24 mouse cellular contexts compared by ENCODE assay signal in the genomic region with DNA sequence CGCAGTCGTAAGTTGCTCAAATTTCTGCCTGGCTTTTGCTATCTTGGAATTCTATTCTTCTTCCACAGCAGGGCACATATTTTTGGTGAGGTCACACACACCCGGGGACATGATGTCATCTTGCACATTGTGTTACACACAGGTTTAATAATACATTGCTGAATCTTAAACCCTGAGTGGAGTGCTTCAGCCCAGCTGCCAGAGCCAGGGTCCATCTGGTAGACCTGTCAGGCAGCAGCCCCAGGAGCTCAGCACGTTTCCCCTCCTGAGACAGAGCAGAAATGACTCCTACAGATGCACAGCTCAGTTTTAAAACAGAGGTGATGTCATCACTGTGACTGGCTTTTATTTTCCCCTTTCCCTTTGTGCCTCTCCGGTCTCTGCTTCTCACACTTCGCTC.
DNase-seq lines count a peak whose midpoint lies in the region; ATAC-seq and TF ChIP-seq lines count a peak whose summit lies in the region.
"Had no signal": no experiment of that assay in that cellular context is flagged by ENCODE, and none has a peak within 500 bp of the region (broad histone marks: within the 10 kb centered on the region; RNA-seq: fewer than 3 reads in every experiment).

No protein-coding gene starts in this region.

- TF ChIP-seq CTCF in gastrocnemius, adult 2 months (IDR thresholded peaks at IDR 0.05): no peak
- TF ChIP-seq CTCF in heart, adult 2 months (IDR thresholded peaks at IDR 0.05): no peak

- TF ChIP-seq EP300 in heart, adult 2 months (IDR thresholded peaks at IDR 0.05; ENCODE audit: insufficient read depth, low read depth, low read length): no peak

- H3K4me3 ChIP-seq in gastrocnemius, adult 2 months: no peak overlapping the region
- no peak overlapping the region for H3K4me3 ChIP-seq in heart, embryonic 14.5 days (ENCODE audit: control insufficient read depth in 1 of 2, insufficient read depth in 1 of 2, low read depth in 1 of 2, low read length in 2 of 2)
- no peak overlapping the region for H3K4me3 ChIP-seq in heart, adult 2 months
- H3K4me3 ChIP-seq in limb, embryonic 12.5 days (replicated peaks): no peak overlapping the region
- H3K4me3 ChIP-seq: forebrain, embryonic 10.5 days; layer of hippocampus, adult 2 months; liver, embryonic 13.5 days; megakaryocyte, embryonic 14.5 days had no signal

- no peak for TF ChIP-seq POLR2A in heart, adult 2 months (IDR thresholded peaks at IDR 0.05; ENCODE audit: insufficient read depth, low read depth, low read length)

- peaks cover 2 to 10% of the 10 kb centered on the region in 2 experiments; a peak in 3 of 4 replicates for H3K4me1 ChIP-seq in heart, embryonic 14.5 days (ENCODE audit: control insufficient read depth in 2 of 2, insufficient read depth in 2 of 2, low read length in 2 of 2)
- no peaks in the 10 kb centered on the region for H3K4me1 ChIP-seq in heart, adult 2 months (ENCODE audit: control insufficient read depth, insufficient read depth, low read length)
- 0 out of 2 replicates have a peak, but pooled peaks cover 4% of the 10 kb centered on the region for H3K4me1 ChIP-seq in limb, embryonic 12.5 days (replicated peaks)
- H3K4me1 ChIP-seq: liver, embryonic 13.5 days; megakaryocyte, embryonic 14.5 days had no signal

- H3K27me3 ChIP-seq in heart, embryonic 14.5 days (ENCODE audit: control insufficient read depth, insufficient read depth, low read length): no peaks in the 10 kb centered on the region
- no peaks in the 10 kb centered on the region for H3K27me3 ChIP-seq in heart, adult 2 months (ENCODE audit: control insufficient read depth, insufficient read depth, low read length)
- H3K27me3 ChIP-seq in limb, embryonic 12.5 days: no peaks in the 10 kb centered on the region
- H3K27me3 ChIP-seq: liver, embryonic 13.5 days; megakaryocyte, embryonic 14.5 days; Patski had no signal

- intact Hi-C loops in gastrocnemius, adult 2 months (cut with DNase I): no loop called here
- intact Hi-C loops in heart, adult 2 months (cut with DNase I): no loop called here
- intact Hi-C loops in left cerebral cortex, postnatal 4 days (cut with DNase I): no loop called here

- H3K79me2 ChIP-seq in heart, adult 2 months (replicated peaks; ENCODE audit: control insufficient read depth, insufficient read depth, low read length): no peaks in the 10 kb centered on the region

- H3K4me2 ChIP-seq in heart, embryonic 14.5 days (ENCODE audit: low read length): no peak overlapping the region
- no peak overlapping the region for H3K4me2 ChIP-seq in limb, embryonic 12.5 days
- H3K4me2 ChIP-seq: liver, embryonic 13.5 days; lung, embryonic 14.5 days had no signal

- no peaks in the 10 kb centered on the region for H3K36me3 ChIP-seq in heart, embryonic 14.5 days (ENCODE audit: control insufficient read depth, insufficient read depth, low read length)
- H3K36me3 ChIP-seq in heart, adult 2 months (ENCODE audit: control insufficient read depth, insufficient read depth, low read length): no peaks in the 10 kb centered on the region
- no peaks in the 10 kb centered on the region for H3K36me3 ChIP-seq in limb, embryonic 12.5 days
- H3K36me3 ChIP-seq: forebrain, embryonic 10.5 days; liver, embryonic 13.5 days had no signal

- H3K27ac ChIP-seq in gastrocnemius, adult 2 months: no peak overlapping the region
- peak overlapping the region in 1 of 2 experiments; percentile 47; a peak in 1 of 4 replicates for H3K27ac ChIP-seq in heart, embryonic 14.5 days (replicated peaks in 1 of 2; ENCODE audit: control insufficient read depth in 1 of 2, insufficient read depth in 1 of 2, low read depth in 2 of 2, low read length in 2 of 2)
- H3K27ac ChIP-seq in heart, adult 2 months: no peak overlapping the region
- peak overlapping the region; percentile 29; the same call in 1 of the 2 replicates for H3K27ac ChIP-seq in limb, embryonic 12.5 days
- H3K27ac ChIP-seq: forebrain, embryonic 10.5 days; hindbrain, postnatal 0 days; layer of hippocampus, adult 2 months; liver, embryonic 13.5 days had no signal

- peak; percentile 54; the same call in 1 of the 2 replicates for ATAC-seq in heart, embryonic 14.5 days (ENCODE audit: insufficient number of reproducible peaks, insufficient read depth, low FRiP score, low read depth)
- peak; percentile 80 for ATAC-seq in limb, embryonic 12.5 days (ENCODE audit: insufficient number of reproducible peaks, insufficient read depth, low FRiP score, low TSS enrichment, low read depth)
- ATAC-seq: hindbrain, postnatal 0 days; intestine, embryonic 16.5 days; Patski had no signal

- DNase-seq in gastrocnemius, adult 2 months: peak; percentile 32
- no peak for DNase-seq in gastrocnemius, postnatal 4 days (ENCODE audit: low spot score in 2 of 2)
- DNase-seq in heart, adult 2 months: no peak
- DNase-seq in MN1 (ENCODE audit: low spot score): peak; percentile 53
- DNase-seq in thymus, postnatal 0 days (ENCODE audit: low spot score): no peak
- DNase-seq in left cerebral cortex, postnatal 4 days: no peak
- DNase-seq: adrenal gland, postnatal 36 days; cerebellum, adult 11 months; cerebellum, adult 9-11 months; kidney, postnatal 25 days; liver, embryonic 13.5 days; lung, embryonic 14.5 days; lung, postnatal 36 days; midbrain, embryonic 14.5 days; right cerebral cortex, postnatal 14 days; spleen, adult 18-20 months had no signal

- no peaks in the 10 kb centered on the region for H3K9me3 ChIP-seq in heart, embryonic 14.5 days (ENCODE audit: control insufficient read depth, low read length)
- H3K9me3 ChIP-seq in limb, embryonic 12.5 days: no peaks in the 10 kb centered on the region
- H3K9me3 ChIP-seq: forebrain, embryonic 10.5 days; liver, embryonic 13.5 days had no signal

- no peak overlapping the region for H3K9ac ChIP-seq in heart, embryonic 14.5 days (ENCODE audit: low read length)
- H3K9ac ChIP-seq in heart, adult 2 months (ENCODE audit: low read depth, low read length): no peak overlapping the region
- H3K9ac ChIP-seq in limb, embryonic 12.5 days (replicated peaks): no peak overlapping the region
- H3K9ac ChIP-seq: liver, embryonic 13.5 days; lung, embryonic 14.5 days had no signal

- 44% methylated on average over 6 of the region's 6 CpGs for WGBS in heart, embryonic 14.5 days
- WGBS in heart, adult 2 months: 45% methylated on average over 6 of the region's 6 CpGs
- 73% methylated on average over 6 of the region's 6 CpGs for WGBS in limb, embryonic 12.5 days

Comparison
In these comparisons a context has a peak if more than half of its experiments do, and no peak if none do; other contexts are left out.
1. DNase-seq: peak in gastrocnemius, adult 2 months (single experiment) and MN1 (single experiment); none in gastrocnemius, postnatal 4 days (0 of 2), heart, adult 2 months (0 of 2), thymus, postnatal 0 days (single experiment) and left cerebral cortex, postnatal 4 days (single experiment).